Mouse (Mus musculus) liver, embryonic 14.5 days (tissue): ENCODE measurements around the gene Ms4a2.

Experiments
- CTCF ChIP-seq: IDR thresholded peaks from 2 replicates; pipeline ENCODE4 v1.5.1; 2016; ENCODE audit warnings: antibody characterized with exemption, low read depth, control low read depth
- EP300 ChIP-seq: IDR thresholded peaks from 2 replicates; pipeline ENCODE4 v1.6.1; 2016; ENCODE audit warnings: antibody characterized with exemption, low read depth

- TF ChIP-seq EP300 (no peak), CTCF (no peak)
Observed at GRCm38 (mm10) chr19:11639038-11639437, 15.5 kb upstream of the Ms4a2 start.
